Mouse (Mus musculus) heart, postnatal 25 days (tissue): Measurements from ENCODE around the gene Des. TPM values are rescaled to one million over a fixed set of nuclear protein-coding genes. Genes with fewer than 3 reads are reported as not detected.

Experiments used
- DNase-seq: peaks from one replicate; pipeline ENCODE4 v3.0.0; 2022; ENCODE audit warnings: low spot score
- intact Hi-C: fragments of 180-260 bp; cut with DNase I; formaldehyde crosslinking; loops from one replicate; pipeline ENCODE4 v1.15.1; 2025
- total RNA-seq, 2 experiments: library from RNA; stranded (reverse); gene quantifications; 2 replicates each; pipeline ENCODE4 v1.2.3; 2021

The Des gene
- total RNA-seq, 2 experiments from 2014 or later = 1,261 to 1,294 TPM

DNA sequence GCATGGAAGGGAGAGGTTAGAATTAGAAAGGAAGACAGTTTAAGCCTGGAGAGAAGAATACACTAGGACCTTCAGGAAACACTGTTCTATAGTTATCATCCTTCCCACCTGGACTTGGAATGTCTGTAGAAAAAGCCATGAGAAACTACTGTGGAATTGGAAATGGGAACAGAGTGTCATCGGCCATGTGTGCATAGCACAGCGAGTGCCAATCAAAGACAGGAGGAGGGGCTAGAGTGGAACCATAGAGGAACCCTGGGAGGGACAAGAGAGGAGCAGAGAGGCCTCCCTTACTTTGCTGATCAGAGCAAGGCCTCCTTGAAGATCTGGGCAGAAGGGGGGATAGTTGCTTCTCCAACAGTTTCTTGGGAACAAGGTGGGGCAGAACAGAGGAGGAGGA, 19.1 kb downstream of the Des start:
- intact Hi-C loops = no loop called here
- no peak for DNase-seq

DNA sequence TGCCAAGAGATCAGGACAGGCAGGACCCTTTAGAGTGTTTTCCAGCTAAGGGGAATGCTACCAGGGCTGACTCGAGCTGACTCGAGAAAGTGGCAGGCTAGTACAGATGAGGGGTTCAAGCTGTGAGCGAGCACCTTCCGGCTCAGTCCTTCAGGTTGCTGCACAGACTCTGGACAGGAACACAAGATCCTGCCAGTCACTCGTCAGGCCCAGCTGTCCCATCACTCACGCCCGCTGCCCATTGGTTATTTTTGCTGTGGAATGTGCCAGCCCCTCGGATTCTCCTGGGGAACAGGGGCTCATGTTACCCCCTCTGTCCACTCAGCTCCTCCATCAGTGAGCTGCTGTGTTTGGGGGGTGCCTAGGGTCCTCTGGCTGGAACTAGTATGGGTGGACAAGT, 19.8 kb downstream of the Des start:
- DNase-seq = no peak
- intact Hi-C loops = no loop called here

DNA sequence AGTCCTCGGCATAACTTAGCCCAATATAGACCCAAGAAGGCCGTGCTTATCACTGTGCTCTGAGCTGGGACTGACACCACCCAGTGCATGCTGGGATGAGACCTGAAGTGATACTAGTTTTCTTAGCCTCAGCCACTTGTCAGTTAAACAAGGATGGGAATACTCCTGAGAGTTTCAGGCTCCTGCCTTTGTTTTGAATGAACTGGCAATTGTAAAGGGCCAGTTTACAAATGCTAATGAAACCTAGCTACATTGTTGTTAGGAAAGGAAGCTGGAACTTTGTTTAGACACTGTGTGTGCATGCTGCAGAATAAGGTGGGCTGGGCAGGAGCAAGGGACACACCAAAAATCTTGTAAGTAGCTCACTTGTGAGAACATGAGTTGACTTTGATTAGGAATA, 20.8 kb downstream of the Des start:
- no peak for DNase-seq
- intact Hi-C loops = no loop called here

DNA sequence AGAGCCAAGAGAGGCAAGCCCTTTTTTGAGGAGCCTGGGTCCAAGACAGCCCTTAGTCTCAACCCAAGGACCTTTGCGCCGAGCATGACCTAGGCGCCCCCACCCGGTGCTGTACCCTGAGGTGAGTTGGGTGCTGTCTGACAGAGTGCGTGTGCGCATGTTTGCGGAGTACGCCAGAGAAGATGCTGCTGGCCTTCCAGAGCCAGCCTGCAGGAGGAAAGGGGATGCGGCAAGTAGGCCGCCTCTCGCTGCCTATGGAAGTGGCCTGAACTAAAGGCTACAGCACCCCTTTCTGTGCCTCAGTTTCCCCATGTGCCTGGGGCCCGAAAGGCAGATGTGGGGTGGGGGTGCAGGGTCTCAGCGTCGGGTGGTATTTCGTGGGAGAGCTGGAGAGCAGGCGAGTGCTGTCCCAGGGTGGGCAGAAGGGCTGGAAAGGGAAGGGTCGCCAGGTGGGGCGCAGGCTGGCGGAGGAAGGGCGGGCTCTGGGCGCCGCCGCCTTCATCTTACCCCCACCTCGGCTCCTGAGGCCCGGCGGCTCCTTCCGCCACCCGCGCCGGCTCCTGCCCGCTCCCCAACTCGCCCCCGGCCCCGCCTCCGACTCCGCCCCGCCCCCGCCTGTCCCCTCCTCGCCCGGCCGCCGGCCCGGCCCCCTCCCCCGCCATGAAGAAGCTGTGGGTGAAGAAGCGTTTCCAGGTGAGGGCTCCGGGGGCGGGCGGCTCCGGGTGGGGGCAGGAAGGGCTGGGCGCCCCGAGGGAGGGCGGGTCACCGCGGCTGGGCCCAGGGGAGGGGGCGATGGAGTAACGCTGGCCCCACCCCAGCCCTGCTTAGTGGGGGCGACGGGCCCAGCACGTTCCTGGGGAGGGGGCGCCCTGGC, 21.6 kb downstream of the Des start:
- intact Hi-C loops = no loop called here
- no peak for DNase-seq

GRCm38 (mm10) chr1:75382356-75383071, 22.4 kb downstream of the Des start:
- intact Hi-C loops = no loop called here
- no peak for DNase-seq

DNA sequence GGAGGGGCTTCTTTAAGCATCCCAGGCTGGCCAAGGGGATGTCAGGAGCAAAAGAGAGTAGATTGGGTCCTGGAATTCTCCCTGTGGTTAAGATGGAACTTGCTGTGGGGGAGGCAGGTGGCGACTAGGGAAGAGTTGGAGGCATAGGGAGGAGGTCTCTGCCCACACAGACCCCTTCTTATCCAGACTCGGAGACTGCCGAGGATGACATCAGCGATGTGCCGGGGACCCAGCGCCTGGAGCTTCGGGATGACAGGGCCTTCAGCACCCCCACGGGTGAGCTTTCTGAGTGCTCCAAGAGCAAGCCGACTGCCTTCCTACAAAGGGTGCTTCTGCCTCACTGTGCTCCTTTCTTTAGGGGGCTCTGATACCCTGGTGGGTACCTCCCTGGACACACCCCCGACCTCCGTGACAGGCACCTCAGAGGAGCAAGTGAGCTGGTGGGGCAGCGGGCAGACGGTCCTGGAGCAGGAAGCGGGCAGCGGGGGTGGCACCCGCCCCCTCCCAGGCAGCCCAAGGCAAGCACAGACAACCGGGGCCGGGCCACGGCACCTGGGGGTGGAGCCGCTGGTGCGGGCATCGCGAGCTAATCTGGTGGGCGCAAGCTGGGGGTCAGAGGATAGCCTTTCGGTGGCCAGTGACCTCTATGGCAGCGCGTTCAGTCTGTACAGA, 24.5 kb downstream of the Des start:
- intact Hi-C loops = no loop called here
- no peak for DNase-seq

DNA sequence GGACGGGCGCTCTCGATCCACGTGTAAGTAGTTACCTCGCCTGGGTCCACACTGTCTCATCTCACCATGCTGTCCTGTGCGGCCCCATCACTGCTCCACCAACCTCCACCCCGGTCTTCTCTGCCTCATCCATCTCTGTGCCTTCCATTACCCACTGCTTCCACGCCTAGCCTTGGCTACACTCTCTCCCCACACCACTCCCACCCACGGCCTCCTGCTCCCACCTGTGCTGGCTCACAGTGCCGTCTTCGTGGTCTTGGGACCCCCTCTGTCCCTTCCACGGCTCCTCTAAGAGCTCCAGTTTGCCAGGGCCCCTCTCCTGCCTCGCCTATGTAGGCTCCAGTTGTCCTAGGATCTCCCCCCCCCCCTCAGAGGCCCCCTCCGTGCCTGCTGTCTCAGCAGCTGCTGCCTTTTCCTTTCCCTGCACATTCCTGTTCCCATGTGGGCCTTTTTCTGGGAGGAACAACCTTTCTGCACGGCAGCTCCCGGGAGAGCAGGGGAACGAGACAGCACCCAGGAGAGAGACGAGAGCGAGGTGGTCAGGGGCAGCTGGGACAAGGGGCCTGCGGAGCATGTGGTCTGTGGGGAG, 25.1 kb downstream of the Des start:
- intact Hi-C loops = no loop called here
- DNase-seq = no peak

DNA sequence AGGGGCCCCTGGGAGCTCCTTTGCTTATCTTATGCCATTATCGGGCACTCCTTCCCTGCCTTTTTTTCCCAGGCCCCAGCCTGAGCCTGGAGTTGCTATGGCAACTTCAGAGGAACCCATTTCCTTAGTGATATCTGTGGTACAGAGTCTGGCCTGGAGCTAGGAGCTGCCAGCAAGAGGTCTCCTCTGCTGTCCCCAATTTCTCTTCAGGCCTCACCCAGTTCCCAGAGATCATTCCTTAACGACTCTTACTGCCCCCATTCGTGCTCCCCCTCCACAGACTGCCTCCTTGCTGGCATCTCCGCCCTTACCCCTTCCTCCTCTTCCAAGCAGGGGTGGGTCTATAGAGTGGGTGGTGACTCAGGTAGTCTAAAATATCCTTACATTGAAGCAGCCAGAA, 26.0 kb downstream of the Des start:
- intact Hi-C loops = no loop called here
- no peak for DNase-seq

DNA sequence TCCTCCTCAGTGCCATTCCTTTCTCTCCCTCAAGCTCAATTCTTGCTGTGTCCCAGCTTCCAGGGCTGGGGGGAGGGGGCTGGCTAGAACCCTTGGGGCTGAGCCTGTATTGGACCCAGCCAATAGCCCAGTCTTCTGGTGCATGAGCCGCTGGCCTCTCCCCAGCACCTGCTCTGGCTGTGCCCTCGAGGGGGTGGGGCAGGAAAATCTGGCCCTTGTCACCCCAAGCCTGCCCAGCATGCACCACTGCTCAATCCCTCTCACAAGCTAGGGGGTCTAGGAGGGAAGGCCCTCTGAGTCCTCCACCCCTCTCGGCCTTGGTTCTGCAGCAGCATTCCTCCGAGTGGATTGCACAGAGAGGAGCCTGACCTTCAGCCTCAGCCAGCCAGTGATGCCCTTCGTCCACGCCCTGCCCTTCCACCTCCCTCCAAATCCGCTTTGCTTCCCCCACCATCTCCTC, 27.4 kb downstream of the Des start:
- intact Hi-C loops = no loop called here
- DNase-seq = no peak

- intact Hi-C loops = no loop called here
- no peak for DNase-seq
Measured at GRCm38 (mm10) chr1:75387929-75388897, 28.1 kb downstream of the Des start.

DNA sequence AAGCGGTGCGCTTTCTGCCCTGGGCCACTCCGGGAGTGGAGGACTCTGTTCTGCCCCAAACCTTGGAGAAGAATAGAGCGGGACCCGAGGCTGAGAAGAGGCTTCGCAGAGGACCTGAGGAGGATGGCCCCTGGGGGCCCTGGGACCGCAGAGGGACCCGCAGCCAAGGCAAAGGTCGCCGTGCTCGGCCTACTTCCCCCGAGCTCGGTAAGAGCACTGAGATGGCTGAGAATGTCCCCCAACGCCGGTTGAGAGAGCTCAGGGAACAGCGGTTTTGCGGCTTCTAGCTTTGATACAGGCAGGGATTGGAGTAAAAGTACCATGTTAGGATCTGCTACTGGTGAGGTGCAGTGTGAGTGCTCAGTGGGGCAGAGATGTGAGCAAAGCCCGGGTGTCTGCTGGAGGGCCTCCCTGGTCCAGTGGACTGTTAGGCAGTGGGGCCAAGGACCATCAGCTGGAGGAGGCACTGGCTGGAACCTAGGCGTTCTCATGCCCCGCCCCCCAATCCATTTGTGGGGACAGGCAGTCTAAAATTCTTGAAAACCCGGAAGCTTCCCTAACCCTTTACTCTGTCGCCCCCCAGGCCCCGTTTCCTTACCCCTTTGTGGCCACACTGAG, 28.9 kb downstream of the Des start:
- intact Hi-C loops = no loop called here
- no peak for DNase-seq

- intact Hi-C loops = no loop called here
- DNase-seq = peak; percentile 60
Measured at GRCm38 (mm10) chr1:75393139-75393538, 33.0 kb downstream of the Des start.

DNA sequence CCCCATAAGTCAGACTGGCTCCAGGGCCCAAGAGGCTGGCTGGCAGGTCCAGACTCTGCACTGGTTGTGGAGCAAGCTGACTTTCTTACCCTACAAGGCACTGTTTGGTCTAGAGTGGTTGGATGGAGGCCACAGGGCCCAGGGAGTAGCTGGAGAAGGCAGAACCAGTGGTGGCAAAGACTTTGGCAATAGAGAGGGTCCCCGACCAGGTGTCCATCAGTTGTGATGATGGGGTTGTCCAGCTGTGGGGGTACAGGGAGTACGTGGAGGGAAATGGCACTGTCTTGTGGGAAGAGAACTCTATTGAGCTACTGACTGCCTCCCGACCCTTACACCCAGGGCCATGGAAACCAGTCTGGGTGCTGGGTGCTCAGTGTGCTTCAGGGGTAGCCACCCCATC, 33.7 kb downstream of the Des start:
- intact Hi-C loops = no loop called here
- DNase-seq = no peak

DNA sequence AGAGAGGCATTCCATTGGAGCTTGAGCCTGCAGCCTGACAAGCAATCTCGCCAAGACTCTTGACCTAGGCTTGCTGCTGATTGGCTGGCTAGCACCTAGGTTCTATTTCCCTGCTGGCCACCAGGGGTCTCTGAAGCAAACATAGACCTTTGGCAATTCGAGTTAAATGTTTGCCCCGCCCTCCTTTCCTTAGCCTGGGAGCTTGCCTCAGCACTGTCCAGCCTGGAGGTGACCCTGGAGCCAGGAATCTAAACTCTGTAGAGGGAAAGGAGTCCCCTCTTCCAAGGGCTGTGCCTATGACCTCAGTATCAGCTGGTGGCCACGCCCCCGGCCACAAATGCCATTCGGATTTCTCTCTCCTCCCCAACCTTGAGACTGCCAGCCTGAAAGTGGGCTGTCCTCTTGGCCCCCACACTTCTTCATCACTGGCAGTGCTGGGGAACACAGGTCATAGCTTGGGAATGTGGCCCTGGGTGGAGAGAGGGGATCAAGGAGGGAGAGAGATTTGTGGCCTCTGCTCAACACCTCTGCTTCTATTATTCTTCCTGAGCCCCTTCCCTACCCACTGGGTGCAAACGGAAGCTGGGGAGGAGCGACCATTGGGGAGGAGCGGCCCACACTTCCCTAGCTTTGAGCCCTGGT, 38.8 kb downstream of the Des start:
- DNase-seq = peak; percentile 72
- intact Hi-C loops = no loop called here

GRCm38 (mm10) chr1:75399755-75400492, 39.8 kb downstream of the Des start:
- intact Hi-C loops = no loop called here
- peak; percentile 55 for DNase-seq

DNA sequence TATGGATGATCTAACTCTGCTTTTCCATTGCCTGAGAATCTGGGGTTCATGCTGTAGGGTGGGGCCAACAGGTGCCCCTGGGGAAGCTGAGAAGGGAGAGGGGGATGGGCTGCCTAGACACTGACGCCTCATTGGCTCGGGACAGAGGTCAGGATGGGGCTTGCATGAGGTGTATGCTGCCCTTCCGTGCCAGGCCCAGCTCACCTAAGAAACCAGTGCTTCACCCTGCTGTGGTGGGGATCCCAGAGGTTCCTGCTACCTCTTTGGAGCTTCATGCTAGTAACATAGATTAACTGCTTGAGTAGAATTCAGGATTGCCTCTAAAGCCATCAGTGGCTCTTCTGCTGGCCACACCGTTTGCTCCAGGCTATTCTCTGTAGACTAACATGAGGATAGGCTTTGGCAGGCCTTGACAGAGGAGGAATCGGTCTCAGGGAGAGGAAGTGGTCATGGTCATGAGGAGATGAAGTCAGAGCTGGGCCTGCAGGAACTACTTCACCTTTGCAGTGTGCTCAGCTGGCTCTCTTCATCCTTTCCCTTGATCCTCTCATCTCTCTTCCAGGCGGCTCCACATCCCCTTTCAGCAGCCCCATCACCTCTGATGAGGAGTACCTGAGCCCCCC, 40.5 kb downstream of the Des start:
- no peak for DNase-seq
- intact Hi-C loops = no loop called here

- intact Hi-C loops = loop anchor here (5.0 kb wide), 1 partner anchor 33 kb away; no protein-coding TSS in a partner anchor
Measured at GRCm38 (mm10) chr1:75405547-75405946, 45.4 kb downstream of the Des start.

More at GRCm38 (mm10) chr1:75405547-75405946, 45.4 kb downstream of the Des start:
- DNase-seq = no peak
